Mouse (Mus musculus): Measurements from ENCODE around the gene Wdr60. TPM values are rescaled to one million over a fixed set of nuclear protein-coding genes. Genes with fewer than 3 reads are reported as not detected.

Gene Wdr60
- polyA plus RNA-seq, 1 experiment from 2014 or later: 15.1 TPM

DNA sequence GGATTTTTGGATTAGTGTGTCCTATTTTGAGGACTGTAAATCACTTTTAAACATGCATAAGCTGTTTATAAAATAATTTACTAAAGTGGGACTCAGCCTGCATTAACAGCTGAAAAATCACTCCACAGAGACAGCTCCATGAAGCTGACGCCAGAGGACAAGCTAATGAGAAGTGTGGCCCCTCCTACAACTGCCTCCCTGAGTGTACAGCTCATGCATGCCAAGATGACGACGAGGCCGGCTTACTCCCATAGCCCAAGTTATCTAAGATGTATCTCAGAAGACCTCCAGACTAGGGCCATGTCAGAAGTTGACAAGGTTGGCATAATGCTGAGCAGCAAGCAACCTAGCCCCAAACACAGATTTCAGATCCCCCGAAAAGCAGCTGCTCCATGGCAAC lies 103.6 kb downstream of the Wdr60 start:
- DNase-seq (ENCODE audit: extremely low spot score, low spot score): no peak
- Histone ChIP-seq H3K27me3 (ENCODE audit: poor library complexity, severe bottlenecking) (no peaks in the 10 kb centered on the region), H3K9me3 (no peaks in the 10 kb centered on the region), H3K4me3 (no peak overlapping the region), H3K4me1 (no peaks in the 10 kb centered on the region), H3K36me3 (replicated peaks) (no peaks in the 10 kb centered on the region), H3K27ac (no peak overlapping the region)
- 89% methylated on average over 5 of the region's 5 CpGs for WGBS

DNA sequence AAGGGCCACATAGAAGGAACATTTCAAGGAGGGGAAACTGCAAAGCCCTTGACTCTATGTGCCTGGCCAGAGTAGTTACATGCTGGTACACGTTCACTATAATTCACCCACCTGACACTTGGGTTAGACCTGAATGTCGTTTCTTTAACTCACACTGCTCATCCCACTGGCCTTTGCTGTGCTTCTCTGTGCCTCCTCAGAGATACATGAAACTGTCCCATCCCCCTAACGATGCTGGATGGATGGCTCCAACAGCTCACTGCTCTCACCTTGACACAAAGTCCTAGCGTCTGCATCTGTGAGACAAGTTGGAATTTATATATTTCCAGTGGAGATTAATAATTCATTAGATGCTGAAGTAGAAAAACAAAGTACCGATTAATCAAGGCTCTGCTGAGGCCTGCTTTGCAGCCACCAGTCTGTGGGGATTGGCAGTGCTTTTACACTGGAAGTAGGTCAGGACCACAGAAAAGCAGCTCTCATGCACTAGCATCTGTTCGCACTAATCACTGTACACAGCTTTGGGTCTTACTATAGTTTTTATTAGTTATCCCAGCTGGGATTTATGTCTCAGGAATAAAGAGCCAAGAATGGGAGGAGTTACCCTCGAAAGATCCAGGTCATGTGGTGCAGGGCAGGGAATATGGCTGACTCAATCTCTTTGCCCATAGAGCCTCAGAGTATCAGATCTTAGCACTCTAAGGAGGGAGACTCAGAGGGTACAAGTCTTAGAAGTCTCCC lies 105.9 kb downstream of the Wdr60 start:
- no peaks in the 10 kb centered on the region for H3K4me1 ChIP-seq
- H3K36me3 ChIP-seq (replicated peaks): no peaks in the 10 kb centered on the region
- no peaks in the 10 kb centered on the region for H3K9me3 ChIP-seq
- DNase-seq (ENCODE audit: extremely low spot score, low spot score): no peak
- no peaks in the 10 kb centered on the region for H3K27me3 ChIP-seq (ENCODE audit: poor library complexity, severe bottlenecking)
- H3K4me3 ChIP-seq: no peak overlapping the region
- 88% methylated on average over 7 of the region's 7 CpGs for WGBS
- no peak overlapping the region for H3K27ac ChIP-seq

Small RNAs within 50 kb of the gene (microRNA-seq; reads per million reads assigned to microRNA genes)
- gene Gm23190: not detected

Other genes starting within 250 kb of the Wdr60 start
- gene Zfp386, start 215.3 kb downstream of the Wdr60 start, polyA plus RNA-seq (2016; fragmentation: Nextera tagmentation; extraction: Ambion mirVana): 60.6 and 62.0 TPM in 2 replicates
- 2.9 and 3.2 TPM in 2 replicates for gene Vipr2, start 185.3 kb downstream of the Wdr60 start, polyA plus RNA-seq (2016; fragmentation: Nextera tagmentation; extraction: Ambion mirVana)
- gene Gm11027, start 12.4 kb upstream of the Wdr60 start, polyA plus RNA-seq (2016; fragmentation: Nextera tagmentation; extraction: Ambion mirVana): not detected in 2 replicates
- 12.0 and 12.6 TPM in 2 replicates for gene Esyt2, start 18.2 kb upstream of the Wdr60 start, polyA plus RNA-seq (2016; fragmentation: Nextera tagmentation; extraction: Ambion mirVana)
- 63.9 and 65.9 TPM in 2 replicates for gene Ncapg2, start 142.4 kb upstream of the Wdr60 start, polyA plus RNA-seq (2016; fragmentation: Nextera tagmentation; extraction: Ambion mirVana)
- gene Ptprn2, start 222.7 kb upstream of the Wdr60 start, polyA plus RNA-seq (2016; fragmentation: Nextera tagmentation; extraction: Ambion mirVana): 4.6 and 4.8 TPM in 2 replicates

Data from forebrain, embryonic 10.5 days (tissue).